ENCODE assay signal across 12 mouse cellular contexts in the genomic region with DNA sequence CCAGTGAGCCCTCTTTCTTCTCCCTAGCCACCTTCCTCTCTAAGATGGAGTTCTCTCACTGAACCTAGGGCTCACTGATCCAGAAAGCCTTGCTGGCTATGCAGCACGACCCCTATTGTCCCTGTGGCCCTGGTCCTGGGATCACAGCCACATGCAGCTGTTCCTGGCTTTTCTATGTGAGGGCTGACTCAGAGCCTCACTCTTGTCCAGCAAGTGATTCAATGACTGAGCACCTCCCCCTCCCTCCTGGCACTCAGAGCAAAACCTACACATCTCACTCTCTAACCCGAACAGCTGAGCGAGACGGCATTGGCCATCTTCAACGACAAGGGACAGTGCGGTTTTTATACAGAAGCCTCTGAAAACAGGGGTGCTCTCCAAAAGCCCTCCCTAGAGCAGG. TPM values are rescaled to one million over a fixed set of nuclear protein-coding genes. Genes with fewer than 3 reads are reported as not detected.
DNase-seq lines count a peak whose midpoint lies in the region; ATAC-seq and TF ChIP-seq lines count a peak whose summit lies in the region.
"Had no signal": no experiment of that assay in that cellular context is flagged by ENCODE, and none has a peak within 500 bp of the region (broad histone marks: within the 10 kb centered on the region; RNA-seq: fewer than 3 reads in every experiment).

No protein-coding gene starts in this region.

- no peaks in the 10 kb centered on the region for H3K36me3 ChIP-seq in midbrain, embryonic 11.5 days (ENCODE audit: control insufficient read depth, insufficient read depth, low read length)
- peaks cover 49% of the 10 kb centered on the region for H3K36me3 ChIP-seq in midbrain, embryonic 13.5 days
- peaks cover 25% of the 10 kb centered on the region for H3K36me3 ChIP-seq in midbrain, postnatal 0 days (ENCODE audit: insufficient read depth, low read length)
- H3K36me3 ChIP-seq in forebrain, embryonic 15.5 days = peaks cover 28% of the 10 kb centered on the region

- no peak overlapping the region for H3K27ac ChIP-seq in midbrain, embryonic 11.5 days (ENCODE audit: low read depth, low read length)
- no peak overlapping the region for H3K27ac ChIP-seq in midbrain, embryonic 13.5 days
- H3K27ac ChIP-seq in midbrain, postnatal 0 days (ENCODE audit: low read depth, low read length) = 0 out of 2 replicates have a peak overlapping the region, but pooled peaks have one; percentile 26
- H3K27ac ChIP-seq in forebrain, embryonic 15.5 days (replicated peaks) = no peak overlapping the region
- H3K27ac ChIP-seq: embryonic facial prominence, embryonic 12.5 days; kidney, embryonic 15.5 days; limb, embryonic 12.5 days had no signal

- no peak; the same call in 1 of the 2 replicates for TF ChIP-seq CTCF in midbrain, postnatal 0 days (IDR thresholded peaks at IDR 0.05)

- no peak overlapping the region for H3K9ac ChIP-seq in midbrain, embryonic 11.5 days (ENCODE audit: low read length)
- no peak overlapping the region for H3K9ac ChIP-seq in midbrain, embryonic 13.5 days (replicated peaks)
- no peak overlapping the region for H3K9ac ChIP-seq in midbrain, postnatal 0 days (replicated peaks; ENCODE audit: low read length, poor library complexity, severe bottlenecking)
- no peak overlapping the region for H3K9ac ChIP-seq in forebrain, embryonic 15.5 days (replicated peaks)
- H3K9ac ChIP-seq: embryonic facial prominence, embryonic 12.5 days; kidney, embryonic 15.5 days; limb, embryonic 12.5 days had no signal

- DNase-seq in heart, adult 11 months = peak; percentile 92
- no peak for DNase-seq in heart, postnatal 25 days (ENCODE audit: low spot score)
- peak; percentile 80 for DNase-seq in midbrain, embryonic 11.5 days (ENCODE audit: low spot score, missing footprints)
- peak; percentile 27 for DNase-seq in gastrocnemius, postnatal 10 days
- DNase-seq in midbrain, postnatal 0 days (ENCODE audit: low spot score) = peak; percentile 38
- DNase-seq: thymus, adult 2 months had no signal

- no peaks in the 10 kb centered on the region for H3K27me3 ChIP-seq in midbrain, embryonic 11.5 days (ENCODE audit: control insufficient read depth, insufficient read depth, low read length)
- no peaks in the 10 kb centered on the region for H3K27me3 ChIP-seq in midbrain, embryonic 13.5 days
- H3K27me3 ChIP-seq in midbrain, postnatal 0 days (ENCODE audit: insufficient read depth, low read length) = no peaks in the 10 kb centered on the region
- no peaks in the 10 kb centered on the region for H3K27me3 ChIP-seq in forebrain, embryonic 15.5 days
- H3K27me3 ChIP-seq: embryonic facial prominence, embryonic 12.5 days; kidney, embryonic 15.5 days; limb, embryonic 12.5 days had no signal

- H3K9me3 ChIP-seq in midbrain, embryonic 11.5 days (ENCODE audit: control insufficient read depth, low read length) = no peaks in the 10 kb centered on the region
- no peaks in the 10 kb centered on the region for H3K9me3 ChIP-seq in midbrain, embryonic 13.5 days
- H3K9me3 ChIP-seq in midbrain, postnatal 0 days (ENCODE audit: low read length) = no peaks in the 10 kb centered on the region
- no peaks in the 10 kb centered on the region for H3K9me3 ChIP-seq in forebrain, embryonic 15.5 days
- H3K9me3 ChIP-seq: embryonic facial prominence, embryonic 12.5 days; kidney, embryonic 15.5 days; limb, embryonic 12.5 days had no signal

- WGBS in midbrain, embryonic 11.5 days = 57% methylated on average over 6 of the region's 6 CpGs
- 41% methylated on average over 6 of the region's 6 CpGs for WGBS in midbrain, embryonic 13.5 days
- WGBS in midbrain, postnatal 0 days = 44% methylated on average over 6 of the region's 6 CpGs
- WGBS in forebrain, embryonic 15.5 days = 56% methylated on average over 6 of the region's 6 CpGs

- H3K4me3 ChIP-seq in midbrain, embryonic 11.5 days (ENCODE audit: low read depth, low read length) = no peak overlapping the region
- H3K4me3 ChIP-seq in midbrain, embryonic 13.5 days (replicated peaks) = no peak overlapping the region
- no peak overlapping the region for H3K4me3 ChIP-seq in midbrain, postnatal 0 days (ENCODE audit: low read depth, low read length)
- no peak overlapping the region for H3K4me3 ChIP-seq in forebrain, embryonic 15.5 days
- H3K4me3 ChIP-seq: embryonic facial prominence, embryonic 12.5 days; kidney, embryonic 15.5 days; limb, embryonic 12.5 days had no signal

- H3K4me2 ChIP-seq in midbrain, embryonic 11.5 days = no peak overlapping the region
- H3K4me2 ChIP-seq in midbrain, embryonic 13.5 days (replicated peaks) = no peak overlapping the region
- H3K4me2 ChIP-seq in midbrain, postnatal 0 days (ENCODE audit: low read depth, low read length, poor library complexity, severe bottlenecking) = no peak overlapping the region
- no peak overlapping the region for H3K4me2 ChIP-seq in forebrain, embryonic 15.5 days (replicated peaks)
- H3K4me2 ChIP-seq: embryonic facial prominence, embryonic 12.5 days; kidney, embryonic 15.5 days; limb, embryonic 12.5 days had no signal

- intact Hi-C loops in heart, postnatal 25 days (cut with DNase I) = no loop called here

- peaks cover 31% of the 10 kb centered on the region for H3K4me1 ChIP-seq in midbrain, embryonic 11.5 days (ENCODE audit: control insufficient read depth, insufficient read depth, low read length)
- peaks cover 49% of the 10 kb centered on the region for H3K4me1 ChIP-seq in midbrain, embryonic 13.5 days (replicated peaks)
- H3K4me1 ChIP-seq in midbrain, postnatal 0 days (ENCODE audit: insufficient read depth, low read length) = no peaks in the 10 kb centered on the region
- peaks cover 23% of the 10 kb centered on the region for H3K4me1 ChIP-seq in forebrain, embryonic 15.5 days

- no peak for ATAC-seq in midbrain, embryonic 11.5 days (ENCODE audit: low FRiP score)
- ATAC-seq in midbrain, embryonic 13.5 days = no peak
- ATAC-seq in midbrain, postnatal 0 days (ENCODE audit: low FRiP score) = no peak
- no peak for ATAC-seq in cerebellum, adult (ENCODE audit: insufficient number of reproducible peaks, low FRiP score, low TSS enrichment)
- no peak for ATAC-seq in forebrain, embryonic 15.5 days (replicated peaks)

RNA-seq across cellular contexts. Expression of a gene that starts 51.8 kb away (rescaled TPM):
- total RNA-seq in heart, postnatal 25 days (2021) = 10 to 100 TPM in 1 of 2 experiments, 1 to 10 TPM in 1; 9.1 to 11.0 TPM
- 2.1 and 3.2 TPM in 2 replicates for polyA plus RNA-seq in midbrain, embryonic 11.5 days (2014; fragmentation: Nextera tagmentation; extraction: Ambion mirVana)
- 1.8 and 1.9 TPM in 2 replicates for polyA plus RNA-seq in midbrain, embryonic 13.5 days (2015; fragmentation: Nextera tagmentation; extraction: Ambion mirVana)
- total RNA-seq in gastrocnemius, postnatal 10 days (2021) = under 1 TPM; 0.66 to 0.93 TPM
- total RNA-seq in midbrain, postnatal 0 days (2014; rRNA removed) = 1.8 and 2.0 TPM in 2 replicates
- polyA plus RNA-seq in midbrain, postnatal 0 days (2015; fragmentation: Nextera tagmentation; extraction: Ambion mirVana) = 1.3 and 2.1 TPM in 2 replicates
- 0.83 and 1.8 TPM in 2 replicates for polyA plus RNA-seq in forebrain, embryonic 15.5 days (2015; fragmentation: Nextera tagmentation; extraction: Ambion mirVana)
